Mouse (Mus musculus) macrophage (primary cell): ENCODE results near the gene St6galnac1. TPM values are rescaled to one million over a fixed set of nuclear protein-coding genes. Genes with fewer than 3 reads are reported as not detected.
"Not testable (repeated sequence)": the region's sequence is repeated elsewhere in the genome, so short reads cannot be mapped to it uniquely, and the experiment has no call there.

Experiments used
- H3K27ac ChIP-seq: fragments of 350-480 bp; formaldehyde crosslinking; 2 replicates; pipeline ENCODE4 v1.9.0; 2021
- H3K36me3 ChIP-seq: fragments of 350-480 bp; formaldehyde crosslinking; 2 replicates; pipeline ENCODE4 v1.9.0; 2021; ENCODE audit errors: inconsistent target
- H3K4me3 ChIP-seq: fragments of 350-480 bp; formaldehyde crosslinking; 2 replicates; pipeline ENCODE4 v1.9.0; 2021; ENCODE audit errors: inconsistent target
- H3K79me2 ChIP-seq: fragments of 350-480 bp; formaldehyde crosslinking; 2 replicates; pipeline ENCODE4 v1.9.0; 2021; ENCODE audit errors: inconsistent target
- WGBS: methylation state at CpG from one replicate; pipeline ENCODE4 v1.1.7; 2026; ENCODE audit warnings: inconsistent platforms; ENCODE audit not compliant: missing documents; 5-methylcytosine and 5-hydroxymethylcytosine counted together
- polyA plus RNA-seq: library from polyadenylated mRNA; stranded (reverse); fragments of 250-400 nt; gene quantifications from 3 replicates; pipeline ENCODE4 v1.2.4, GENCODE M21; 2018; ENCODE audit warnings: inconsistent platforms
- total RNA-seq, 78 experiments: library from RNA; depleted of rRNA; stranded (reverse); fragments of 250-400 nt; gene quantifications; 1 replicate in 9 of 78; 2 replicates in 24 of 78; 3 replicates in 43 of 78; 4 replicates in 2 of 78; pipeline ENCODE4 v1.2.4; 2018; ENCODE audit warnings: inconsistent platforms in 56 of 78

St6galnac1 gene
- total RNA-seq (2018; cell fraction: chromatin; rRNA removed) = not detected
- total RNA-seq (2018; cell fraction: cytosol; rRNA removed) = not detected
- total RNA-seq (2018; cell fraction: nucleus; rRNA removed) = not detected
- not detected in 3 replicates for polyA plus RNA-seq

DNA sequence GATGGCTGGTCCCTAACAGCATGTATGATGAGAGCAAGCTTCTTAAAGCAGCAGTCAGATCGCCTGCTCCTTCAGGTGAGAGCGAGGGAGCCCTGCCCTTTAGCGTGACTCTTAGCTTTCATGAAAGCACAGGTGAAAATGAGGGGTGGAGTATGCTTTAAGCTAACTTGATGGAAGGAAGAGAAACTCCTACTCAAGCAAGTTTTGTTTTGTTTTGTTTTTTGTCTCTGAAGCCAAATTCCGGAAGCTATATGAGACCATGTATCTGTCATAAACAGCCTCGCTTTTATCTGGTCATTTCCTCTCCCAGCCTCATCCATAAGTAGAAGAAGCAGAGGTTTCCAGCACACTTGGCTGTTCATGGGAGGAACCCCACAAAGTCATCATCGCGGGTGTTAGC is at the start of gene St6galnac1:
TSS of gene St6galnac1 (minus strand) at position 101 of the 400 bp plus-strand sequence.
- Histone ChIP-seq H3K79me2 (no peaks in the 10 kb centered on the region), H3K36me3 (no peaks in the 10 kb centered on the region), H3K27ac (no peak within 1 kb of the TSS), H3K4me3 (no peak within 1 kb of the TSS)
- WGBS = 93% methylated on average over 7 of the region's 7 CpGs

DNA sequence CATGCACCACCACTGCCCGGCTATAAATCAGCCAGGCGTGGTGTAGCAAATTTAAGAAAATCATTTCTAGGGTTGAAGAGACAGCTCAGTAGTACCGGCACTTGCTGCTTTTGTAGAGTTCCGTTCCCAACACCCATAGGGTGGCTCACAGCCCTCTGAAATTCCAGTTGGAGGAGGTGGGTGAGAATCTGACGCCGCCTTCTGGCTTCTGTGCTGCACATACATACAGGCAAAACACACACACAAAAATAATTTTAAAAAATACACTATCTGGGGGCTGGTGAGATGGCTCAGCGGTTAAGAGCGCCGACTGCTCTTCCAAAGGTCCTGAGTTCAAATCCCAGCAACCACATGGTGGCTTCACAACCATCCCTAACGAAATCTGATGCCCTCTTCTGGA is 48.6 kb upstream of the St6galnac1 start:
- not testable (repeated sequence) for H3K4me3 ChIP-seq, H3K27ac ChIP-seq, H3K36me3 ChIP-seq, H3K79me2 ChIP-seq
- WGBS = 88% methylated on average over 6 of the region's 10 CpGs

DNA sequence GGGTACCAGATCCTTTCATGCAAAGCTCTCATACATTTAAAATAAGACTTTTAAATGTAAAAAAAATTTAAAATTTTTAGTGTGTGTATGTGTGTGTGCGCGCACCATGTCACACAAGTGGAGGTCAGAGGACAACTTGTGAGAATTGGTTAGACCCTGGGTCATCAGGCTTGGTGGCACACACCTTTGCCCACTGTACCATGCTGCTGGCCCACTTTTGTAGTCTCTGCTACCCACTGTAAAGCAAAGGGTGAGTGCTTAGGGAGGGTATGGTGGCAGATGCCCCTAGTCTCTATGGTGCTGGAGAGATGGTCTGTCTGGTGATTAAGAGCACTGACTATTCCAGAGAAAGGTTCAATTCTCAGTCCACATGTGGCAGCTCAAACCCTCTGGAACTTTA is 47.9 kb upstream of the St6galnac1 start:
- no peak overlapping the region for H3K4me3 ChIP-seq
- no peak overlapping the region for H3K27ac ChIP-seq
- no peaks in the 10 kb centered on the region for H3K79me2 ChIP-seq
- WGBS = 94% methylated on average over 2 of the region's 2 CpGs
- H3K36me3 ChIP-seq = no peaks in the 10 kb centered on the region

DNA sequence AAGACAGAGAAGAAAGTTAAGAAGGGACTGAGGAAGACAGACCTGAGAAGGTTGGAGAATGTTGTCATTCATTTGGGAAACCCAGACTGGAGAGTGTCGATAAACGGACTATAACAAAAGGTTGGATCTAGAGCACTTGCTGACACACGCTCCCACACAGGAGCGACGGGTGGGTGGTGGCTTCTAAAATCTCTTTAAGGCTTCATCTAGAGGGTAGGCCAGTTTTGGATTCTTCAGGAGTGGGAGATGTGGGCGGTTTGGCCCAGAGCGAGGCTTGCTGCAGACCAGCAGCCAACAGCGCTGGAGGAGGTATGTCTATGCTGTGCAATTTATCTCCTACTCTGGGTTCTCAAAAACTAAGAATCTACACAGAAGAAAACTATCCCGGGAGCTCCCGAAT is 47.3 kb upstream of the St6galnac1 start:
- H3K4me3 ChIP-seq = no peak overlapping the region
- 97% methylated on average over 10 of the region's 10 CpGs for WGBS

DNA sequence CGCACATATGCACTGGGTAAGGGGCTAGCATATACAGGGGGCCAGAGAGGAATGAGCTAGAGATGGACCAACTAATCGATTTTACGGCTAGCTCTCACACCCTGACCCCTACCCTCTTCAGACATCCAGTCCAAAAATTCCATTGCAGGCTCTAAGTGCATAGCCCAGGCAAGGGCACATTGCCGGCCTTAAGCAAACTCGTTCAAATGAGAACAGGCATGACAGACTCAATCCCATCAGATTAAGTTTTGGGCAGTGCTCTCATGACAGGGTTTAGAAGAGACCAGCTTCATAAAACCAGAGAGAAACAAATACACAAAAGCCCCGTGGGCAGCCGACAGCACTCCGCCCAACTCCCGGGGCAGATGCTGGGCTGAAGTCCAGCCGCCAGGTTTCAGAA is 46.9 kb upstream of the St6galnac1 start:
- WGBS = 93% methylated on average over 10 of the region's 10 CpGs
- H3K27ac ChIP-seq = no peak overlapping the region
- no peak overlapping the region for H3K4me3 ChIP-seq
- H3K36me3 ChIP-seq = no peaks in the 10 kb centered on the region
- H3K79me2 ChIP-seq = no peaks in the 10 kb centered on the region

More for the DNA sequence above, 47.3 kb upstream of the St6galnac1 start:
- no peaks in the 10 kb centered on the region for H3K79me2 ChIP-seq
- H3K27ac ChIP-seq = no peak overlapping the region
- no peaks in the 10 kb centered on the region for H3K36me3 ChIP-seq

DNA sequence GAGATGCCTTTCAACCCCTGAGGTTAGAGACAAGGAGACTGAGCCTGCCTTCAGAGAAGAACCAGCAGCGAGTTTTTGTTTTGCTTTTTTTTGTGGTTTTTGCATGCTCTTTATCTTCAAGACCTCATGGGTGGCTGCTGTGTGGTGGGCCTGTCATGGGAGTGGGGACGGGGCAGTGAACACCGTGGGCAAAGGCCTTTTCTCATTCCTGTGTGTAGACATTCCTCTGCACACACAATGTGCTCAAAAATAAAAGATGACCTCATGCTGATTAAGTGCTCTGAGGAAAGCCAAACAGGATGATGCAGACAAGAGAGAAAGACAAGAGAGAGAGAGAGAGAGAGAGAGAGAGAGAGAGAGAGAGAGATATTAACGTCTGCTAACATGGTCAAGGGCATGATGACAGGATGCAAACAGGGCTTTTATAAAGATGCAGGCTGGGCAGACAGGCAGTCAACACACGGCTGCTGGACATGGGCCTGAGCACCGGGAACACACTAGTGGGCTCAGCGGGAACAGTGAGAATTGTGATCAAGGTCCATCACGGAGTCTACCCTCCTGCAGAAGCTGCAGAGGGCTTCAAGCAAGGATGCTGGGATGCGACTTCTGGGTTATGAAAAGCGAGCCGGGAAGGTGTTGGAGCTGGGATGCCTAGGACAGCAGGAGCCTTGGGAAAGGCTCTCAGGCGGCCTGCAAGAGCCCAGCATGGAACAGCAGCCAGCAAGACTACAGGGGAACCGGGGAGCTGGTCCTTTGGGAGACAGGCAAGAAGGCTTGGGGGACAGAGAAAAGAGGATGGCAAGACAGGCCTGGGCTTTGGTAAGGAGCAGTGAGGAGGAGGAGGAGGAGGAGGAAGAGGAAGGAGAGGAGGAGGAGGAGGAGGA is 46.0 kb upstream of the St6galnac1 start:
- 88% methylated on average over 12 of the region's 13 CpGs for WGBS
- Histone ChIP-seq H3K79me2 (no peaks in the 10 kb centered on the region), H3K36me3 (no peaks in the 10 kb centered on the region), H3K4me3 (no peak overlapping the region), H3K27ac (no peak overlapping the region)

DNA sequence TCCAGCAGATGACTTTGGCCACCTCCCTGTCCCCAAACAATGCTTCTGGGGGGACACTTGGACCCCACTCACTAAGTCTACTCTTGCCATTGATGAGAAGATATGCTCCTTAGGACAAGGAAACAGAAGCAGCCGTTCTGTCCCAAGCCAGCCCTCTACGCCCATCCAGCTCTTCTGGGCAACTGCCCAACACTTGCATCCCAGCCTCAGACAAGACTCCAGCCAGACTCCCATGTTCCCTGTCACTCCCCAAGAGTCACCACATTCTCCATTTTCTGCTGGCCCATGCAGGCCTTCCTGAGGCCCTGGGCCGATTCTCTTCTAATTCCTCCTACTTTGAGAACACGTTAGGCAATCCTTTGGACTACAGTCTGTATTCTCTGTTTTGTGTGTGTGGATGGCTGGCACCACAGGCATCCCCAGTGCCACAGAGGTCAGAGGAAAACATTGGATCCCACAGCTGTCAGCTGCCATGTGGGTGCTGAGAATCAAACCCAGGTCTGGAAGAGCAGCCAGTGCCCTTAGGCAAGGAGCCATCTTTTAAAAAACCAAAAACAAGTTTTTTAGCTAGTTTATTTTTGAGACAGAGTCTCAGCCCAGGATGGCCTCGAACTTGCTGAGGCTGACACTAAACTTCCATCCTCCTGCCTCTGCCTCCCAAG is 44.8 kb upstream of the St6galnac1 start:
- Histone ChIP-seq H3K79me2 (no peaks in the 10 kb centered on the region), H3K4me3 (no peak overlapping the region), H3K27ac (no peak overlapping the region), H3K36me3 (no peaks in the 10 kb centered on the region)
- 94% methylated on average over 5 of the region's 5 CpGs for WGBS

DNA sequence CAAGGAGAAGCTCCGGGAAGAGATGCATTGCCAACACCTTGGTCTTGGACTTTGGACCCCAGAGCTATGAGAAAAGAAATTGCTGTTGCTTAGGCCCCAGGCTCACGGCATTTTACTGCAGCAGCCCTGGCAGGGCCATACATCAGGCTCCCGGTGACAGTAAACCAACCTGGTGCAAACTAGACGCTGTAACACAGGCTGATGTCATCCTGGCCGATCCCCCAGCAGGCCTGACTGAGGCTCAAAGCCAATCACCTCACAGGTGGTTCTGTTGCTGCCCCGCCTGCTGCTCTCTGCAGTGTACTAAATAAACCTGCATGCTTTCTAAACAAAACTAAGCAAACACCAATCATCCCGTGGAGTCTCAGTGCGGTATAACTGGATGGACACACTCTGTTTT is 43.4 kb upstream of the St6galnac1 start:
- Histone ChIP-seq H3K79me2 (no peaks in the 10 kb centered on the region), H3K27ac (no peak overlapping the region), H3K36me3 (no peaks in the 10 kb centered on the region), H3K4me3 (no peak overlapping the region)
- 89% methylated on average over 8 of the region's 8 CpGs for whole genome bisulfite sequencing

DNA sequence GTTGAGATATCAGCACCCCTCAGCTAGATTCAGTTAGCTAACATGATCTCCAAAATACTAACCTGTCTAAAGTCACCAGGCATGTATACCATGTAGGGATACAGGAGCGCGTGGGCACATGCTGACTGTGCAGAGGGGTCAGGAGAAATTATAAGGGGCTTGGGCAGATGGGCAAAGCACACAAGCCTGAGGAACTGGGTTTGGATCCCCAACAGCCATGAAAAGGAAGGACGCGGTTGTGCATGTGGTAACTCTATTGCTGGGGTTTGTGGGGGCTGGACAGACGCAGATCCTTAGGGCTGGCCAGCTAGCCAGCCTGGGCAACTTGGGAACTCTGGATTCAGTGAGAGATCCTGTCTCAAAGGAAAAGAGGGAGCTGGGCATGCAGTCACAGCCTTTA is 42.3 kb upstream of the St6galnac1 start:
- H3K36me3 ChIP-seq = no peaks in the 10 kb centered on the region
- H3K79me2 ChIP-seq = no peaks in the 10 kb centered on the region
- WGBS = 72% methylated on average over 5 of the region's 5 CpGs
- H3K27ac ChIP-seq = no peak overlapping the region
- no peak overlapping the region for H3K4me3 ChIP-seq

DNA sequence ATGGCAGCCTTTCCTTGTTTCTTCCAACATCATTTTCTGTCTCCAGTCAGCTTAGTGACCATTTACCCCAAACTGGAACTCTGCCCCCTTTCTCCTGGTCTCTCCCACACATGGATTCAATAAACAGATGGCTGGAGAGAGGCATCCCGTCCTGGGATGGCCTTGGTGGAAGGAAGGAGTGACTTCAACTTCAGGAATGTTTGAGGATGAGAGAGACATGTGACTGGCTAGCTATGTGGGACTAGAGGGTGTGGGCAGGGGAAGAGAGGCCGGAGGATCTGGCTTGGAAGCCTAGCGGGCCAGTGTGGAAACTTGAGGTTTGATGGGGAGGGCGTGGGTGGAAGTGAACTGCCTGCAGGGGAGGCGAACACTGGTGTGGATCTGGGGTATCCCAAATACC is 41.5 kb upstream of the St6galnac1 start:
- Histone ChIP-seq H3K27ac (no peak overlapping the region), H3K4me3 (no peak overlapping the region), H3K79me2 (no peaks in the 10 kb centered on the region), H3K36me3 (no peaks in the 10 kb centered on the region)
- WGBS = 87% methylated on average over 5 of the region's 5 CpGs

DNA sequence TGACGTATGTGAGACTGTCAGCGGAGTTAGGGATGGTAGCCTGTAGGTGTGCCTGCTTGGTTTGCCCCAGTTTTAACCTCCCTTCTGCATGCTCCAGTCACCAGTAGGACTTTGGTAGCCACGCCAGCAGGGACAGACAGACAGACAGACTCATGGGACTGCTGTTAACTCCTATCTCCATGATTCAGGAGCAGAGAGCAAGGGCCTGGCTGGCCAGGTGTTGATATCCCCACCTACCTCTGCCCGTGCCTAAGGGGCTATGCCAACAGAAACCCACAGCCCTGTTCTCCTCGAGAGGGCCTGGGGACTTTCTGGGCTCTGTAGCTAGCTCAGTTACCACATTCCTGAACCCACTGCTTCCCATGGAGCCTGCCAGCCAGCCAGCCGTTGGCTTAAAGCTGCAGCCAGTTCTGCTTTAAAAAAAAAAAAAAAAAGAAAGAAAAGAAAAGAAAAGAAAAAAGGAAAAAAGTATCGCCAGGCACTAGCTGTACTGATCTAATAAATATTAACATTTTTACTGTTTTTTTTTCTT is 39.6 kb upstream of the St6galnac1 start:
- no peaks in the 10 kb centered on the region for H3K36me3 ChIP-seq
- 78% methylated on average over 6 of the region's 7 CpGs for WGBS
- H3K79me2 ChIP-seq = no peaks in the 10 kb centered on the region
- H3K27ac ChIP-seq = no peak overlapping the region
- no peak overlapping the region for H3K4me3 ChIP-seq

DNA sequence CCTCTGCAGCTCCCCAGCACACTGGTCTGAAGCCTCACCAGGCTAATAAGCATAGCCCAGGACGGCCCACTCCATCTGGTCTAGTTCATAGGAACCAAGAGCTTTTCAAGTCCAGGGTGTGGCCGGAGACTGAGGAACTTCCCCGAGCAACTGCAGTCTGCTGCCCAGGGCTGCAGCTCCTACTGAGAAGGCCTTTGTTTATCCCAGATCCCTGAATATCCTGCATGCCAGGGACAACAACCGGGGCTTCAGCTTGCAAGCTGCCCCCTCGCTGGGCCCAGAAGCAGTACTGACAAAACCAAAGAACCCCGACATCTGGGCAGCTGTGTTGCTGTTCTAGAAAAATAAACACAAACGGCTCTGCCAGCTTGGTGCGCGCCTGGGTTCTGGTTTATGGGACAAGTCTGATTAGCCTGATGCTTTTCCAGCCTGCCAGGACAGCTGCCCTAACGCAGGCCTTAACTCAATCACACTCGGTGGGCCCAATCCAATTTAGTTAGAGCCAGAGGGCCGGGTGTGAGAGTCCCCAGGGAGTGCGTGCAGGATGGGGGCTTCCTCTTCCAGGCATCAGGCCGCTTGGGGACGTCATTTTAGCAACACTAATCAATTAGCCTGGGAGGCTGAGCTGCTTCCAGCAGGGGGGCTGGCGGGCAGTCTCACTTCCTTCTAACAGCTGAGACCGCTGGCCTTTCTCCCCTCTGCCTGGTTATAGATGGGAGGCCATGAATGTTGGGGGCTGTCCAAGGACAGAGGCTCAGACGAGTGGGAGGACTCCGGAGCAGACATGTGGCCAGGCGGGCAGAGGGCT is 39.0 kb upstream of the St6galnac1 start:
- 65% methylated on average over 20 of the region's 20 CpGs for WGBS
- no peak overlapping the region for H3K4me3 ChIP-seq
- H3K36me3 ChIP-seq = no peaks in the 10 kb centered on the region
- H3K79me2 ChIP-seq = no peaks in the 10 kb centered on the region
- H3K27ac ChIP-seq = no peak overlapping the region

DNA sequence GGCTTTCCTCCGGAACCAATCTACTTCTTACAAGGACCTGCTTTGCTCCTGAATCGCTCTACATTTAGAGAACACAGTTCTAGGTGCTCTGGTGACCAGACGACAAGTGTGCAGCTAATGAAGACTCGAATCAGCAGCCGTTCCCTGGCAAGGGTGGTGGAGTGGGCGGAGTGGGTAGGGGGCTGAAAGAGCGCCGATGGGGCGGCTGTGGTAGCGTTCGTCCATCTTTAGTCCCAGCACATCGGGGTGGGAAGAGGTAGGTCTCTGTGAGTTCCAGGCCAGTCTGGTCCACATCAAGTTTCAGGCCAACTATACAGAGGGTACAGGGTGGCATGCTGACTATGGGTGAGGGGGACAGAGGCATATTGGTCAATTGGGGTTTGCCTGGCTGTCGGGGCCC is 38.3 kb upstream of the St6galnac1 start:
- Histone ChIP-seq H3K4me3 (no peak overlapping the region), H3K36me3 (no peaks in the 10 kb centered on the region), H3K27ac (no peak overlapping the region), H3K79me2 (no peaks in the 10 kb centered on the region)
- 91% methylated on average over 13 of the region's 13 CpGs for WGBS

DNA sequence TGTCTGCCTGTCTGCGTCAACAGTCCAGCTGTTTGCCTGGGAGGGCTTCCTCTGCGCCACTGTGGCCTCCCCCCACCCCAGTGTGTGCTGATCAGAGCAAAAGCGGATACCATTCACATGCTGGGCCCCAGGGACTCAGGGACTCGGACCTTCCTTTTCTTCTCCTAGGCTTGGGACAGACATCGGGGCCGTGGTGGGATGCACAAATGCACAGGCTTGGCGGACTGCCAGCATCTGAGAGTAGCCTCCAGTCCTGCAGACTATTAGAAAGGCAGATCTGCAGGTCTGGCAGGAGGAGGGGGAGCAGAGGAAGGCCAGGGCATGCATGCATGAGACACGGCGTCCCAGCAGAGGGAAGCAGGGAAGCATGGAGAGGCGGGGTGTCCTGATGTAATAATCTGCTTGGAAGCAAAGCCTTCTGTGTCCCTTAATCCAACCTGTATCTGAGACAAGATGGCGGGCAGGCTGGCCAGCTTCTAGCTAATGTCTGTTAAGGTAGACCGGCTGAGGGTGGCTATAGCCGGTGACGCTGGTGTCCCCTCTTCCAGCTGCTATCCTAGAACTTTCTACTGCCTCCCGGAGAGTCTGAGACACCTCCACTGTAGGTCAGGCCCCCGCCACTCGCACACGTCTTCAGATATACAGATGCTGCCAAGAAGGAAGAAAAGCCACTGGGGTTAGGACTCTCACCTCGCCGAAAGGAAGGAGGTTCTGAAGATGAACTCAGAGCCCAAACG is 37.7 kb upstream of the St6galnac1 start:
- H3K27ac ChIP-seq = no peak overlapping the region
- no peaks in the 10 kb centered on the region for H3K79me2 ChIP-seq
- 90% methylated on average over 21 of the region's 21 CpGs for WGBS
- H3K36me3 ChIP-seq = no peaks in the 10 kb centered on the region
- H3K4me3 ChIP-seq = no peak overlapping the region
